ENCODE assay signal across 19 mouse cellular contexts in the genomic region with DNA sequence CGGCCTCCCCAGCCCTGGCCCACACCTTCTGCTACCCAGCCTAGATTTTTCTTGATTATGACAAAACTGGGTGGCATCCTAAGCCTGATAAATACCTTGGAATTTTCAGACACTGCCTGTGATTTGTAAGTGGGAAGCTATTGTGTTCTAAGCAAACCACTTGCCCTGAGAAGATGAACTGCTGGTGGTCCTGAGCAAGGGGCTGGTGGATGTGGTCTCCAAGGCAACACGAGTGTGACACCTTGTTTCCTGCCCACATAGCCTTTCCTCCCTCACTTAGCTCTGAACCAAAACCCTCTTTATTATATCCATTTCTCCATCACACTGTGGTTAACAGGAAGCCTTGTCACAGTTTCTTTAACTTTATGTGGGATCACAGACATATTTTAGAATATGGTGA.
DNase-seq lines count a peak whose midpoint lies in the region; ATAC-seq and TF ChIP-seq lines count a peak whose summit lies in the region.
"Had no signal": no experiment of that assay in that cellular context is flagged by ENCODE, and none has a peak within 500 bp of the region (broad histone marks: within the 10 kb centered on the region; RNA-seq: fewer than 3 reads in every experiment).

No protein-coding gene starts in this region.

- H3K27me3 ChIP-seq in hindbrain, embryonic 13.5 days: no peaks in the 10 kb centered on the region
- H3K27me3 ChIP-seq in hindbrain, embryonic 12.5 days: no peaks in the 10 kb centered on the region
- no peaks in the 10 kb centered on the region for H3K27me3 ChIP-seq in stomach, embryonic 14.5 days (ENCODE audit: control insufficient read depth, insufficient read depth, low read length)
- no peaks in the 10 kb centered on the region for H3K27me3 ChIP-seq in stomach, postnatal 0 days (ENCODE audit: control insufficient read depth, insufficient read depth, low read length)
- H3K27me3 ChIP-seq in hindbrain, embryonic 16.5 days (replicated peaks; ENCODE audit: control insufficient read depth, insufficient read depth, low read length): no peaks in the 10 kb centered on the region
- H3K27me3 ChIP-seq: CH12.LX; embryonic facial prominence, embryonic 12.5 days; heart, embryonic 13.5 days; limb, embryonic 13.5 days; megakaryocyte, embryonic 14.5 days had no signal

- no peak overlapping the region for H3K9ac ChIP-seq in hindbrain, embryonic 13.5 days
- H3K9ac ChIP-seq in hindbrain, embryonic 12.5 days: no peak overlapping the region
- H3K9ac ChIP-seq in stomach, embryonic 14.5 days (replicated peaks; ENCODE audit: low read depth, low read length): no peak overlapping the region
- H3K9ac ChIP-seq in stomach, postnatal 0 days (ENCODE audit: low read length): no peak overlapping the region
- H3K9ac ChIP-seq in hindbrain, embryonic 16.5 days (ENCODE audit: low read depth, low read length): no peak overlapping the region
- H3K9ac ChIP-seq: embryonic facial prominence, embryonic 12.5 days; heart, embryonic 13.5 days; limb, embryonic 13.5 days; liver, embryonic 14.5 days had no signal

- no peak for DNase-seq in stomach, postnatal 0 days (ENCODE audit: low spot score)
- DNase-seq in urinary bladder, adult 18-20 months (ENCODE audit: low spot score in 2 of 2): no peak
- DNase-seq in adrenal gland, adult 18-20 months (ENCODE audit: low spot score in 2 of 2): no peak
- DNase-seq in lung, adult 2 months: no peak
- DNase-seq: adrenal gland, postnatal 10 days; heart, postnatal 36 days; lung, postnatal 10 days; right cerebral cortex, postnatal 4 days; thymus, postnatal 4 days had no signal

- H3K4me1 ChIP-seq in hindbrain, embryonic 13.5 days (replicated peaks): peaks cover 15% of the 10 kb centered on the region
- peaks cover 15% of the 10 kb centered on the region for H3K4me1 ChIP-seq in hindbrain, embryonic 12.5 days
- H3K4me1 ChIP-seq in stomach, embryonic 14.5 days (ENCODE audit: control insufficient read depth, insufficient read depth, low read length): no peaks in the 10 kb centered on the region; the same call in 1 of the 2 replicates
- no peaks in the 10 kb centered on the region for H3K4me1 ChIP-seq in stomach, postnatal 0 days (replicated peaks; ENCODE audit: control insufficient read depth, insufficient read depth)
- 0 out of 2 replicates have a peak, but pooled peaks cover 3% of the 10 kb centered on the region for H3K4me1 ChIP-seq in hindbrain, embryonic 16.5 days (ENCODE audit: control insufficient read depth, insufficient read depth, low read depth, low read length)
- no peaks in the 10 kb centered on the region for H3K4me1 ChIP-seq in lung, adult 2 months (ENCODE audit: control insufficient read depth, insufficient read depth, low read length)
- H3K4me1 ChIP-seq: embryonic facial prominence, embryonic 12.5 days; megakaryocyte, embryonic 14.5 days had no signal

- H3K4me3 ChIP-seq in hindbrain, embryonic 13.5 days: no peak overlapping the region
- H3K4me3 ChIP-seq in hindbrain, embryonic 12.5 days: no peak overlapping the region
- no peak overlapping the region for H3K4me3 ChIP-seq in stomach, embryonic 14.5 days (ENCODE audit: low read depth, low read length)
- no peak overlapping the region for H3K4me3 ChIP-seq in stomach, postnatal 0 days (ENCODE audit: low read depth, low read length)
- H3K4me3 ChIP-seq in hindbrain, embryonic 16.5 days (ENCODE audit: low read length): no peak overlapping the region
- no peak overlapping the region for H3K4me3 ChIP-seq in lung, adult 2 months (replicated peaks; ENCODE audit: extremely low read depth, low read depth, low read length)
- H3K4me3 ChIP-seq: embryonic facial prominence, embryonic 12.5 days; heart, embryonic 13.5 days; limb, embryonic 13.5 days; megakaryocyte, embryonic 14.5 days had no signal

- TF ChIP-seq POLR2A in lung, adult 2 months (IDR thresholded peaks at IDR 0.05; ENCODE audit: borderline replicate concordance, extremely low read depth, low read depth, low read length): no peak

- ATAC-seq in hindbrain, embryonic 13.5 days (ENCODE audit: low FRiP score): 0 out of 2 replicates have a peak, but pooled peaks have one; percentile 47
- no peak for ATAC-seq in hindbrain, embryonic 12.5 days (ENCODE audit: low FRiP score)
- no peak for ATAC-seq in stomach, embryonic 14.5 days (ENCODE audit: insufficient number of reproducible peaks, insufficient read depth, low FRiP score, low read depth)
- no peak for ATAC-seq in stomach, postnatal 0 days (ENCODE audit: low FRiP score, low TSS enrichment)
- ATAC-seq in hindbrain, embryonic 16.5 days: no peak

- WGBS in hindbrain, embryonic 13.5 days: 55% methylated on average over 2 of the region's 2 CpGs
- WGBS in hindbrain, embryonic 12.5 days: 65% methylated on average over 2 of the region's 2 CpGs
- 67% methylated on average over 2 of the region's 2 CpGs for WGBS in stomach, embryonic 14.5 days
- WGBS in stomach, postnatal 0 days: 39% methylated on average over 2 of the region's 2 CpGs
- 39% methylated on average over 2 of the region's 2 CpGs for WGBS in hindbrain, embryonic 16.5 days
- WGBS in lung, adult 2 months: 52% methylated on average over 2 of the region's 2 CpGs

- peak overlapping the region; percentile 64; the same call in 1 of the 2 replicates for H3K27ac ChIP-seq in hindbrain, embryonic 13.5 days
- no peak overlapping the region for H3K27ac ChIP-seq in hindbrain, embryonic 12.5 days
- H3K27ac ChIP-seq in stomach, embryonic 14.5 days (ENCODE audit: low read length): peak overlapping the region; percentile 39; the same call in 1 of the 2 replicates
- H3K27ac ChIP-seq in stomach, postnatal 0 days (replicated peaks): no peak overlapping the region
- H3K27ac ChIP-seq in hindbrain, embryonic 16.5 days (ENCODE audit: low read depth, low read length): peak overlapping the region; percentile 63
- H3K27ac ChIP-seq: heart, embryonic 13.5 days; limb, embryonic 13.5 days; liver, embryonic 14.5 days had no signal

- no peak overlapping the region for H3K4me2 ChIP-seq in hindbrain, embryonic 13.5 days
- H3K4me2 ChIP-seq in hindbrain, embryonic 12.5 days (replicated peaks): no peak overlapping the region
- H3K4me2 ChIP-seq in stomach, embryonic 14.5 days (replicated peaks; ENCODE audit: low read depth, low read length): no peak overlapping the region
- no peak overlapping the region for H3K4me2 ChIP-seq in stomach, postnatal 0 days (replicated peaks; ENCODE audit: low read depth)
- no peak overlapping the region for H3K4me2 ChIP-seq in hindbrain, embryonic 16.5 days (ENCODE audit: low read length)
- H3K4me2 ChIP-seq: embryonic facial prominence, embryonic 12.5 days; heart, embryonic 13.5 days; limb, embryonic 13.5 days had no signal

- H3K36me3 ChIP-seq in hindbrain, embryonic 13.5 days: no peaks in the 10 kb centered on the region
- H3K36me3 ChIP-seq in hindbrain, embryonic 12.5 days: no peaks in the 10 kb centered on the region
- H3K36me3 ChIP-seq in stomach, embryonic 14.5 days (ENCODE audit: control insufficient read depth, insufficient read depth, low read length): no peaks in the 10 kb centered on the region
- no peaks in the 10 kb centered on the region for H3K36me3 ChIP-seq in stomach, postnatal 0 days (ENCODE audit: control insufficient read depth, insufficient read depth, low read length)
- H3K36me3 ChIP-seq in hindbrain, embryonic 16.5 days (ENCODE audit: control insufficient read depth, insufficient read depth, low read length): no peaks in the 10 kb centered on the region
- H3K36me3 ChIP-seq: embryonic facial prominence, embryonic 12.5 days; heart, embryonic 13.5 days; limb, embryonic 13.5 days had no signal

- no peaks in the 10 kb centered on the region for H3K9me3 ChIP-seq in hindbrain, embryonic 13.5 days
- no peaks in the 10 kb centered on the region for H3K9me3 ChIP-seq in hindbrain, embryonic 12.5 days (replicated peaks)
- no peaks in the 10 kb centered on the region for H3K9me3 ChIP-seq in stomach, embryonic 14.5 days (ENCODE audit: control insufficient read depth, low read depth, low read length)
- H3K9me3 ChIP-seq in stomach, postnatal 0 days (ENCODE audit: control insufficient read depth, low read length): no peaks in the 10 kb centered on the region
- no peaks in the 10 kb centered on the region for H3K9me3 ChIP-seq in hindbrain, embryonic 16.5 days (ENCODE audit: control insufficient read depth, low read length)
- H3K9me3 ChIP-seq: embryonic facial prominence, embryonic 12.5 days; heart, embryonic 13.5 days; limb, embryonic 13.5 days had no signal

- TF ChIP-seq CTCF in stomach, postnatal 0 days (IDR thresholded peaks at IDR 0.05; ENCODE audit: low read depth): no peak
- no peak for TF ChIP-seq CTCF in lung, adult 2 months (IDR thresholded peaks at IDR 0.05; ENCODE audit: insufficient read depth, low read length)

- TF ChIP-seq EP300 in stomach, postnatal 0 days (optimal IDR thresholded peaks at IDR 0.05): no peak

Comparison
In these comparisons a context has a peak if more than half of its experiments do, and no peak if none do; other contexts are left out.
1. H3K27ac ChIP-seq: peak in hindbrain, embryonic 13.5 days (single experiment), stomach, embryonic 14.5 days (single experiment) and hindbrain, embryonic 16.5 days (single experiment); none in hindbrain, embryonic 12.5 days (single experiment) and stomach, postnatal 0 days (single experiment).